Mouse (Mus musculus) heart, embryonic 11.5 days (tissue): ENCODE results near the gene Sergef. TPM values are rescaled to one million over a fixed set of nuclear protein-coding genes. Genes with fewer than 3 reads are reported as not detected.

Experiments
- ATAC-seq: fragments of 200-750 bp; cut with Nextera tagmentation; replicated peaks from 2 replicates; pipeline ENCODE4 v1.8.0; 2017; ENCODE audit warnings: moderate library complexity; ENCODE audit not compliant: insufficient number of reproducible peaks, low FRiP score, low TSS enrichment
- H3K27ac ChIP-seq: fragments of 300-500 bp; sonication (generic); 2 replicates; pipeline ENCODE4 v1.5.1; 2014; ENCODE audit warnings: mild to moderate bottlenecking, low read depth, low read length
- H3K27me3 ChIP-seq: fragments of 300-500 bp; sonication (generic); 2 replicates; pipeline ENCODE4 v1.6.1; 2014; ENCODE audit warnings: mild to moderate bottlenecking, low read length, mixed read lengths; ENCODE audit not compliant: control insufficient read depth, insufficient read depth
- H3K36me3 ChIP-seq: fragments of 300-500 bp; sonication (generic); 2 replicates; pipeline ENCODE4 v1.6.1; 2014; ENCODE audit warnings: mild to moderate bottlenecking, low read length, moderate library complexity, mixed read lengths; ENCODE audit not compliant: control insufficient read depth, insufficient read depth
- H3K4me1 ChIP-seq: fragments of 300-500 bp; sonication (generic); 2 replicates; pipeline ENCODE4 v1.6.1; 2014; ENCODE audit warnings: low read length; ENCODE audit not compliant: control insufficient read depth, insufficient read depth
- H3K4me2 ChIP-seq: fragments of 300-500 bp; sonication (generic); 2 replicates; pipeline ENCODE4 v1.6.1; 2014; ENCODE audit warnings: mild to moderate bottlenecking, moderate library complexity
- H3K4me3 ChIP-seq: fragments of 300-500 bp; sonication (generic); 2 replicates; pipeline ENCODE4 v1.5.1; 2014; ENCODE audit warnings: low read depth, low read length
- H3K9ac ChIP-seq: fragments of 300-500 bp; sonication (generic); 2 replicates; pipeline ENCODE4 v1.6.1; 2014; ENCODE audit warnings: mild to moderate bottlenecking, low read depth, low read length, moderate library complexity
- H3K9me3 ChIP-seq: fragments of 300-500 bp; sonication (generic); replicated peaks from 2 replicates; pipeline ENCODE4 v1.6.1; 2016; ENCODE audit warnings: low read length; ENCODE audit not compliant: control insufficient read depth
- WGBS: fragments of 180-500 bp; shearing (Covaris S2); extraction: QIAGEN DNeasy Blood & Tissue Kit; methylation state at CpG from one replicate; pipeline ENCODE4 v1.1.7; 2014; ENCODE audit not compliant: insufficient replicate concordance; 5-methylcytosine and 5-hydroxymethylcytosine counted together
- polyA plus RNA-seq: library from polyadenylated mRNA; unstranded; fragments of >200 nt; fragmentation: Nextera tagmentation; extraction: Ambion mirVana; gene quantifications from 2 replicates; pipeline ENCODE4 v1.2.1, GENCODE M21; 2014

The Sergef gene
- polyA plus RNA-seq, 1 experiment from 2014 or later, result 11.6 TPM

- H3K36me3 ChIP-seq, result no peaks in the 10 kb centered on the region
- no peak overlapping the region for H3K9ac ChIP-seq
- H3K27me3 ChIP-seq, result peaks cover 5% of the 10 kb centered on the region; the same call in 1 of the 2 replicates
- ATAC-seq, result no peak
- H3K4me1 ChIP-seq, result no peaks in the 10 kb centered on the region
- no peak overlapping the region for H3K4me2 ChIP-seq
- H3K4me3 ChIP-seq, result no peak overlapping the region
- no peaks in the 10 kb centered on the region for H3K9me3 ChIP-seq
- H3K27ac ChIP-seq, result no peak overlapping the region
- 42% methylated on average over 5 of the region's 5 CpGs for WGBS
Measured at GRCm38 (mm10) chr7:46421535-46421934, 218.1 kb downstream of the Sergef start.

DNA sequence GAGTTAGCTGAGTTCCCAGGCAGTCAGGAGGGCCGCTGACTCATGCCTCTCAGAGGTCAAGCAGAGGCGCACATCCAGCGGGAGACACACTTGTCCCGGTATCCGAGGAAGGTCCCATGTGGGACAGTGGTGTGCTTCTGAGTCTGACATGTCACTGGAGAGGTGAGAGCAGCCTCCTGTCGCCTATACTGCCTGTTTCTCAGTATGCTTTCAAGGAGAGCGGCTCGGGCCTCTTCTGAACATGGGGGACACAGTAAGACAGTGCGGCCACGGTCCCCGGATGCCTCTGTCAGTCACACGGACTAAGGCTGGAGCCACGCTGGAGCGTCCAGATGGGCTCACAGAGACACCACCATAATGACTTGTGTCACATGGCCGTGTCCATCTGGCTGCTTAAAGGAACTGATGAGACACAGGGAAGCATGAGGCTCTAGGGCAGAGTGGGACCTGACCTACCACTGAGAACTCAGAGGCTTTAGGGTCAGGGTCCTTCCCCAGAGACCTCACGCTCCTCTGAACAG is 221.4 kb downstream of the Sergef start:
- peaks cover 8% of the 10 kb centered on the region for H3K27me3 ChIP-seq
- no peak for ATAC-seq
- 60% methylated on average over 16 of the region's 16 CpGs for WGBS

GRCm38 (mm10) chr7:46417467-46417866 is 222.1 kb downstream of the Sergef start:
- H3K36me3 ChIP-seq, result no peaks in the 10 kb centered on the region
- H3K9me3 ChIP-seq, result no peaks in the 10 kb centered on the region
- peaks cover 8% of the 10 kb centered on the region for H3K27me3 ChIP-seq
- H3K4me3 ChIP-seq, result no peak overlapping the region
- WGBS, result 45% methylated on average over 7 of the region's 7 CpGs
- no peak overlapping the region for H3K4me2 ChIP-seq
- no peaks in the 10 kb centered on the region for H3K4me1 ChIP-seq
- ATAC-seq, result no peak
- H3K9ac ChIP-seq, result no peak overlapping the region
- no peak overlapping the region for H3K27ac ChIP-seq

More for the DNA sequence above, 221.4 kb downstream of the Sergef start:
- H3K9me3 ChIP-seq, result no peaks in the 10 kb centered on the region
- no peak overlapping the region for H3K4me2 ChIP-seq
- H3K36me3 ChIP-seq, result no peaks in the 10 kb centered on the region
- H3K4me3 ChIP-seq, result no peak overlapping the region
- no peaks in the 10 kb centered on the region for H3K4me1 ChIP-seq
- no peak overlapping the region for H3K9ac ChIP-seq
- H3K27ac ChIP-seq, result no peak overlapping the region

- Histone ChIP-seq H3K27ac (no peak overlapping the region), H3K4me1 (no peaks in the 10 kb centered on the region), H3K9me3 (no peaks in the 10 kb centered on the region), H3K9ac (no peak overlapping the region), H3K4me2 (no peak overlapping the region), H3K4me3 (no peak overlapping the region), H3K27me3 (peaks cover 5% of the 10 kb centered on the region), H3K36me3 (no peaks in the 10 kb centered on the region)
- ATAC-seq, result no peak
- 70% methylated on average over 14 of the region's 14 CpGs for WGBS
Measured at GRCm38 (mm10) chr7:46415818-46416425, 223.7 kb downstream of the Sergef start.

DNA sequence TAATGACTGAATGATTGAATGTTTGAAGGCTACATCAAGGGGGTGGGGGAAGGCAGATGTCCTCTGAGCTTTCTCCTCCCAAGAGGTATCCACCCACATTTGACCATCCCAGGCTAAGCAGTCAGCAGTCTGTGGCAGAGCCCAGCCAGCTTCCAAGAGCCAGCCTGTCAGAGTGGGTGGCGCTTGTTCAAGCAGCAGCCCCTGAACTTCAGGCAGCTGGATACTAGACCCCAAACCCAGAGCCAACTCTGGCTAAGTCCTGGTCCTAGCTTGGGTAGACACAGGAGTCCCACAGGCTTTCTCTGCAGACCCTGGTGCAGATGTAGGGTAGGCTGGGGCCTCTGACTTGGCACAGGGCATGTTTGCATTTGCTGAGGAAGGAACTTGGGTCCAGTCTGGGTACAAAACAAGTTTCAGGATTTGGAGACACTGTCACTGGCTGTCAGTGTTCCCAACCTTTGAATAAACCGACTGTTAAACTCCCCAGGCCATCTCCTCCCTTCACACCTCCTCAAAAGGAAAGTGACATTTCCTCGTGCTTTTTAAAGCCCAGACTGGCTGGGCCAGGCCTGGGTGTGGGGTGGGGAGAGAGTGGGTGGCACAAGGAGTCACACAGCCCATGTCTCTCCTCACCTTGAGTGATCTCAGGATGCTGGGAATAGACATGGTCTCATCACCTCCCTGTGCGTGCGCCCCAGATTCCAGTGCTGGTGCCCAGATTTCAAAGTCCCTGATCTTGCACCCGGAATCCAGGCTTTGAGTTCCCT is 225.5 kb downstream of the Sergef start:
- Histone ChIP-seq H3K36me3 (no peaks in the 10 kb centered on the region), H3K4me2 (no peak overlapping the region), H3K27me3 (peaks cover 3% of the 10 kb centered on the region; the same call in 1 of the 2 replicates), H3K4me1 (no peaks in the 10 kb centered on the region), H3K9ac (no peak overlapping the region), H3K4me3 (no peak overlapping the region), H3K27ac (no peak overlapping the region), H3K9me3 (no peaks in the 10 kb centered on the region)
- WGBS, result 60% methylated on average over 6 of the region's 6 CpGs
- no peak for ATAC-seq

DNA sequence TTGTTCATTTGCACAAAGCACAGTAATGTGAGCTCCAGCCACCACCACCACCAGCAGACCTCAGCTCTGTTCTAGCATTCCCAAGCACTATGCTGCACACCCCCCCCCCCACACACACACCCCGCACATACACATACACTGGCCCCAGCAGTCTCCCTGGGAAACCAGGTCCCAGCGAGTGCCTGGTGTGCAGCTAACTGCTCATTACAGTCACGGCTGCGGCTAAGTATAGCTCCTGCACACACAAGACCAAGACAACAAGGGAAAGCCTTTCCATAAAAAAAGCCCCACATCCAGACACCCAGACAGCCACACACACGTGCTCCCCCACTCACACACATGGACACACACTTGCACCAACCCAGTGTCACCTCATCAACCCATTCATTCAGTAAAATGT is 226.8 kb downstream of the Sergef start:
- Histone ChIP-seq H3K27ac (no peak overlapping the region), H3K27me3 (peaks cover 3% of the 10 kb centered on the region; the same call in 1 of the 2 replicates), H3K9ac (no peak overlapping the region), H3K4me1 (no peaks in the 10 kb centered on the region), H3K4me2 (no peak overlapping the region), H3K4me3 (no peak overlapping the region), H3K36me3 (no peaks in the 10 kb centered on the region), H3K9me3 (no peaks in the 10 kb centered on the region)
- WGBS, result 61% methylated on average over 5 of the region's 5 CpGs
- ATAC-seq, result no peak

DNA sequence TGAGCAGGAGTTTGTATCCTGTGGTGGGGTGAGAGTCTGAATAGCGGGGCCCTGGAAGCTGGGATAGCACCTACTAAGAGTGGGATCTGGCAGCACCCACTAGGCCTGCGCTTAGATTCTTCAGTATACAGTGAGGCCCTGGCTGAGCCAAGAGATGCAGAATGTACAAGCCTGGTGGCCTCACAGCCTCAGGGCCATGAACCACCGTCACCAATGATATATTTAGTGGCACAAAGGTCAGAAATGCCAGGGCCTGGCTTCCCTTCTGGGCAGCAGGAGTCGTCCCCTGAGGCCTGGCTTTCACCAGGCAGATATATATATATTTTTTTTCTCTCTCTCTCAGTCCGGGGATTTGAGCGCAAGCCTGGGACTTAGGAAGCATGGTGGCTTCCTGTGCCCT is 228.9 kb downstream of the Sergef start:
- no peaks in the 10 kb centered on the region for H3K36me3 ChIP-seq
- H3K9me3 ChIP-seq, result no peaks in the 10 kb centered on the region
- no peak overlapping the region for H3K9ac ChIP-seq
- WGBS, result 75% methylated on average over 6 of the region's 6 CpGs
- no peak overlapping the region for H3K4me2 ChIP-seq
- no peak for ATAC-seq
- H3K4me3 ChIP-seq, result no peak overlapping the region
- H3K4me1 ChIP-seq, result no peaks in the 10 kb centered on the region
- peaks cover 3% of the 10 kb centered on the region for H3K27me3 ChIP-seq
- no peak overlapping the region for H3K27ac ChIP-seq

GRCm38 (mm10) chr7:46409204-46409789 is 230.3 kb downstream of the Sergef start:
- Histone ChIP-seq H3K4me1 (no peaks in the 10 kb centered on the region), H3K4me3 (no peak overlapping the region), H3K9me3 (no peaks in the 10 kb centered on the region), H3K4me2 (no peak overlapping the region), H3K27me3 (peaks cover 3% of the 10 kb centered on the region), H3K36me3 (no peaks in the 10 kb centered on the region), H3K9ac (no peak overlapping the region), H3K27ac (no peak overlapping the region)
- 40% methylated on average over 12 of the region's 12 CpGs for WGBS
- no peak for ATAC-seq
